Mouse (Mus musculus) heart, adult 2 months (tissue): Measurements from ENCODE around the gene Adamts4.
A peak's percentile ranks its signal among the peaks of the same experiment; 100 is the strongest.

Experiments
- CTCF ChIP-seq: fragments of 200-600 bp; IDR thresholded peaks from 2 replicates; pipeline ENCODE4 v1.8.1; 2022; ENCODE audit warnings: antibody characterized with exemption, mild to moderate bottlenecking, moderate library complexity
- EP300 ChIP-seq: fragments of 200-500 bp; IDR thresholded peaks from 2 replicates; pipeline ENCODE4 v1.6.1; 2011; ENCODE audit warnings: low read depth, low read length, control low read depth; ENCODE audit not compliant: insufficient read depth
- POLR2A ChIP-seq: fragments of 200-500 bp; IDR thresholded peaks from 2 replicates; pipeline ENCODE4 v1.6.1; 2011; ENCODE audit warnings: mild to moderate bottlenecking, low read depth, low read length, control low read depth; ENCODE audit not compliant: insufficient read depth

- no peak for TF ChIP-seq CTCF
- no peak for TF ChIP-seq EP300
- peak; percentile 62; the same call in 1 of the 2 replicates for TF ChIP-seq POLR2A
Measured at GRCm38 (mm10) chr1:171234126-171234525, 16.1 kb upstream of the Adamts4 start, which contains the start of gene Fcer1g.
